Mouse (Mus musculus) mature B cell (primary cell): ENCODE measurements at regions not wholly inside any gene's neighbourhood (a gene's known extent, or its start where the extent isn't known, plus 50 kb on each side); places are given as distances from the start of the nearest gene placed in this dataset.

Experiments used
- in situ Hi-C: fragments of 300-500 bp; cut with MboI; formaldehyde crosslinking; loops from 2 replicates; pipeline ENCODE4 v1.14.3; 2019

DNA sequence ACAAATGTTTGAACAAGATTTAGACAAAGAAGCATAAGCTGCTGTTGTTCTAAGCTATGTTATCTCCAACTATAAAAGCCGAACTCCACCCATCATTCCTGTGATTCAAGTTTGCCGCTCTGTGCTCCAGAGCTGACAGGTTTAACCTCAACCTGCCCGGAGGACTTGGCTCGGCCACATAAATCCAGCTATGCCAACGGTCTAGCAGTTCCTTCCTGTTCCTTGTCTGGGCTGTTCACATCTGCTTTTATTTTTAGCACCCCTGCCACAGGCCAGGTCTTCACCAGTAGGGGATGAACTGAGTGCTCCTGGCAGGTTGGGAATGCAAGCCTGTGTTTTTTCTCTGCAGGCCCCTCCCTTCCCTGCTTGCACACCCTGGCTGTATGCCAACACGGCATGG is 51.8 kb upstream of the Gpr12 start:
- in situ Hi-C loops, result no loop called here
